Mouse (Mus musculus) forelimb bud, embryonic 11.5 days (tissue): Measurements from ENCODE around the gene Ablim1.

Experiments used
- DNase-seq: peaks from one replicate; pipeline ENCODE4 v3.0.0-alpha.2; 2012; ENCODE audit warnings: low read depth, low spot score

Gene Ablim1

GRCm38 (mm10) chr19:57264296-57264947 lies 50.3 kb downstream of the Ablim1 start:
- DNase-seq, result no peak

- no peak for DNase-seq
Observed at GRCm38 (mm10) chr19:57257801-57258200, 56.9 kb downstream of the Ablim1 start.

- DNase-seq, result no peak
Observed at GRCm38 (mm10) chr19:57256666-57257065, 58.1 kb downstream of the Ablim1 start.

- no peak for DNase-seq
Observed at GRCm38 (mm10) chr19:57255157-57255556, 59.6 kb downstream of the Ablim1 start.

- no peak for DNase-seq
Observed at GRCm38 (mm10) chr19:57252692-57253448, 61.8 kb downstream of the Ablim1 start.

GRCm38 (mm10) chr19:57248781-57249180 lies 65.9 kb downstream of the Ablim1 start:
- DNase-seq, result no peak

- no peak for DNase-seq
Observed at GRCm38 (mm10) chr19:57247221-57247620, 67.5 kb downstream of the Ablim1 start.

- no peak for DNase-seq
Observed at GRCm38 (mm10) chr19:57244281-57244680, 70.4 kb downstream of the Ablim1 start.

GRCm38 (mm10) chr19:57243606-57244005 lies 71.1 kb downstream of the Ablim1 start:
- DNase-seq, result no peak

GRCm38 (mm10) chr19:57243191-57243590 lies 71.5 kb downstream of the Ablim1 start:
- DNase-seq, result no peak

GRCm38 (mm10) chr19:57241363-57242192 lies 73.1 kb downstream of the Ablim1 start:
- DNase-seq, result peak; percentile 61

GRCm38 (mm10) chr19:57240259-57240658 lies 74.5 kb downstream of the Ablim1 start:
- DNase-seq, result no peak

GRCm38 (mm10) chr19:57239176-57239784 lies 75.4 kb downstream of the Ablim1 start:
- DNase-seq, result no peak

GRCm38 (mm10) chr19:57238461-57238860 lies 76.3 kb downstream of the Ablim1 start:
- DNase-seq, result no peak

- DNase-seq, result no peak
Observed at GRCm38 (mm10) chr19:57237534-57237933, 77.2 kb downstream of the Ablim1 start.

- no peak for DNase-seq
Observed at GRCm38 (mm10) chr19:57236647-57237046, 78.1 kb downstream of the Ablim1 start.

- DNase-seq, result no peak
Observed at GRCm38 (mm10) chr19:57235931-57236330, 78.8 kb downstream of the Ablim1 start.

GRCm38 (mm10) chr19:57230996-57231395 lies 83.7 kb downstream of the Ablim1 start:
- no peak for DNase-seq

- no peak for DNase-seq
Observed at GRCm38 (mm10) chr19:57229161-57229560, 85.6 kb downstream of the Ablim1 start.

- DNase-seq, result no peak
Observed at GRCm38 (mm10) chr19:57228576-57228975, 86.1 kb downstream of the Ablim1 start.

GRCm38 (mm10) chr19:57224390-57224789 lies 90.3 kb downstream of the Ablim1 start:
- no peak for DNase-seq

- no peak for DNase-seq
Observed at GRCm38 (mm10) chr19:57223686-57224085, 91.0 kb downstream of the Ablim1 start.
